Mouse (Mus musculus): ENCODE results near the gene Tnip1. TPM values are rescaled to one million over a fixed set of nuclear protein-coding genes. Genes with fewer than 3 reads are reported as not detected.

The Tnip1 gene
- polyA plus RNA-seq, 1 experiment from 2014 or later: 9.9 TPM

GRCm38 (mm10) chr11:54932540-54932939 is 30.2 kb downstream of the Tnip1 start:
- Histone ChIP-seq H3K4me3 (ENCODE audit: low read depth, low read length) (no peak overlapping the region), H3K4me2 (no peak overlapping the region), H3K36me3 (ENCODE audit: control insufficient read depth, insufficient read depth, low read length) (no peaks in the 10 kb centered on the region), H3K9ac (ENCODE audit: low read length) (no peak overlapping the region), H3K27me3 (ENCODE audit: control insufficient read depth, insufficient read depth, low read length) (no peaks in the 10 kb centered on the region), H3K4me1 (ENCODE audit: control insufficient read depth, insufficient read depth, low read length) (no peaks in the 10 kb centered on the region), H3K9me3 (ENCODE audit: control insufficient read depth, low read length) (no peaks in the 10 kb centered on the region), H3K27ac (ENCODE audit: low read depth, low read length) (no peak overlapping the region)
- DNase-seq (ENCODE audit: low spot score, missing footprints) (no peak), ATAC-seq (ENCODE audit: low FRiP score) (no peak)
- 93% methylated on average over 6 of the region's 6 CpGs for WGBS

GRCm38 (mm10) chr11:54931405-54932093 is 31.2 kb downstream of the Tnip1 start:
- Histone ChIP-seq H3K9me3 (ENCODE audit: control insufficient read depth, low read length) (no peaks in the 10 kb centered on the region), H3K4me1 (ENCODE audit: control insufficient read depth, insufficient read depth, low read length) (no peaks in the 10 kb centered on the region), H3K4me3 (ENCODE audit: low read depth, low read length) (no peak overlapping the region), H3K27me3 (ENCODE audit: control insufficient read depth, insufficient read depth, low read length) (no peaks in the 10 kb centered on the region), H3K27ac (ENCODE audit: low read depth, low read length) (no peak overlapping the region), H3K4me2 (no peak overlapping the region), H3K9ac (ENCODE audit: low read length) (no peak overlapping the region), H3K36me3 (ENCODE audit: control insufficient read depth, insufficient read depth, low read length) (no peaks in the 10 kb centered on the region)
- DNase-seq (ENCODE audit: low spot score, missing footprints) (no peak), ATAC-seq (ENCODE audit: low FRiP score) (no peak)
- 55% methylated on average over 5 of the region's 5 CpGs for WGBS

GRCm38 (mm10) chr11:54930318-54930979 is 32.3 kb downstream of the Tnip1 start:
- WGBS: 69% methylated on average over 7 of the region's 7 CpGs
- Histone ChIP-seq H3K4me1 (ENCODE audit: control insufficient read depth, insufficient read depth, low read length) (no peaks in the 10 kb centered on the region), H3K4me2 (no peak overlapping the region), H3K4me3 (ENCODE audit: low read depth, low read length) (no peak overlapping the region), H3K9me3 (ENCODE audit: control insufficient read depth, low read length) (no peaks in the 10 kb centered on the region), H3K27me3 (ENCODE audit: control insufficient read depth, insufficient read depth, low read length) (no peaks in the 10 kb centered on the region), H3K36me3 (ENCODE audit: control insufficient read depth, insufficient read depth, low read length) (no peaks in the 10 kb centered on the region), H3K9ac (ENCODE audit: low read length) (no peak overlapping the region), H3K27ac (ENCODE audit: low read depth, low read length) (no peak overlapping the region)
- DNase-seq (ENCODE audit: low spot score, missing footprints) (no peak), ATAC-seq (ENCODE audit: low FRiP score) (no peak)

- WGBS: 81% methylated on average over 8 of the region's 8 CpGs
- DNase-seq (ENCODE audit: low spot score, missing footprints): no peak
- no peaks in the 10 kb centered on the region for H3K9me3 ChIP-seq (ENCODE audit: control insufficient read depth, low read length)
- H3K4me1 ChIP-seq (ENCODE audit: control insufficient read depth, insufficient read depth, low read length): no peaks in the 10 kb centered on the region
- H3K27me3 ChIP-seq (ENCODE audit: control insufficient read depth, insufficient read depth, low read length): no peaks in the 10 kb centered on the region
- H3K36me3 ChIP-seq (ENCODE audit: control insufficient read depth, insufficient read depth, low read length): no peaks in the 10 kb centered on the region
- ATAC-seq (ENCODE audit: low FRiP score): no peak
- no peak overlapping the region for H3K9ac ChIP-seq (ENCODE audit: low read length)
- no peak overlapping the region for H3K4me3 ChIP-seq (ENCODE audit: low read depth, low read length)
- no peak overlapping the region for H3K4me2 ChIP-seq
- no peak overlapping the region for H3K27ac ChIP-seq (ENCODE audit: low read depth, low read length)
Observed at GRCm38 (mm10) chr11:54929744-54930143, 33.0 kb downstream of the Tnip1 start.

GRCm38 (mm10) chr11:54929290-54929689 is 33.4 kb downstream of the Tnip1 start:
- H3K4me2 ChIP-seq: no peak overlapping the region
- no peaks in the 10 kb centered on the region for H3K9me3 ChIP-seq (ENCODE audit: control insufficient read depth, low read length)
- ATAC-seq (ENCODE audit: low FRiP score) (no peak), DNase-seq (ENCODE audit: low spot score, missing footprints) (no peak)
- H3K9ac ChIP-seq (ENCODE audit: low read length): no peak overlapping the region
- H3K36me3 ChIP-seq (ENCODE audit: control insufficient read depth, insufficient read depth, low read length): no peaks in the 10 kb centered on the region
- no peak overlapping the region for H3K27ac ChIP-seq (ENCODE audit: low read depth, low read length)
- H3K4me3 ChIP-seq (ENCODE audit: low read depth, low read length): no peak overlapping the region
- no peaks in the 10 kb centered on the region for H3K4me1 ChIP-seq (ENCODE audit: control insufficient read depth, insufficient read depth, low read length)
- WGBS: 93% methylated on average over 6 of the region's 6 CpGs
- H3K27me3 ChIP-seq (ENCODE audit: control insufficient read depth, insufficient read depth, low read length): no peaks in the 10 kb centered on the region

GRCm38 (mm10) chr11:54928886-54929285 is 33.8 kb downstream of the Tnip1 start:
- H3K36me3 ChIP-seq (ENCODE audit: control insufficient read depth, insufficient read depth, low read length): no peaks in the 10 kb centered on the region

GRCm38 (mm10) chr11:54928219-54928618 is 34.5 kb downstream of the Tnip1 start:
- H3K36me3 ChIP-seq (ENCODE audit: control insufficient read depth, insufficient read depth, low read length): no peaks in the 10 kb centered on the region
- H3K27me3 ChIP-seq (ENCODE audit: control insufficient read depth, insufficient read depth, low read length): no peaks in the 10 kb centered on the region
- no peaks in the 10 kb centered on the region for H3K9me3 ChIP-seq (ENCODE audit: control insufficient read depth, low read length)
- H3K27ac ChIP-seq (ENCODE audit: low read depth, low read length): no peak overlapping the region
- ATAC-seq (ENCODE audit: low FRiP score): no peak
- H3K4me2 ChIP-seq: no peak overlapping the region
- no peaks in the 10 kb centered on the region for H3K4me1 ChIP-seq (ENCODE audit: control insufficient read depth, insufficient read depth, low read length)
- 83% methylated on average over 3 of the region's 3 CpGs for WGBS
- no peak for DNase-seq (ENCODE audit: low spot score, missing footprints)
- no peak overlapping the region for H3K4me3 ChIP-seq (ENCODE audit: low read depth, low read length)
- H3K9ac ChIP-seq (ENCODE audit: low read length): no peak overlapping the region

More at GRCm38 (mm10) chr11:54928886-54929285, 33.8 kb downstream of the Tnip1 start:
- 88% methylated on average over 7 of the region's 7 CpGs for WGBS
- Histone ChIP-seq H3K9me3 (ENCODE audit: control insufficient read depth, low read length) (no peaks in the 10 kb centered on the region), H3K27ac (ENCODE audit: low read depth, low read length) (no peak overlapping the region), H3K27me3 (ENCODE audit: control insufficient read depth, insufficient read depth, low read length) (no peaks in the 10 kb centered on the region), H3K4me2 (no peak overlapping the region), H3K9ac (ENCODE audit: low read length) (no peak overlapping the region), H3K4me1 (ENCODE audit: control insufficient read depth, insufficient read depth, low read length) (no peaks in the 10 kb centered on the region), H3K4me3 (ENCODE audit: low read depth, low read length) (no peak overlapping the region)
- no peak for ATAC-seq (ENCODE audit: low FRiP score)
- no peak for DNase-seq (ENCODE audit: low spot score, missing footprints)

GRCm38 (mm10) chr11:54927346-54928140 is 35.2 kb downstream of the Tnip1 start:
- H3K9ac ChIP-seq (ENCODE audit: low read length): no peak overlapping the region
- DNase-seq (ENCODE audit: low spot score, missing footprints) (peak; percentile 92), ATAC-seq (ENCODE audit: low FRiP score) (no peak)
- H3K9me3 ChIP-seq (ENCODE audit: control insufficient read depth, low read length): no peaks in the 10 kb centered on the region
- H3K36me3 ChIP-seq (ENCODE audit: control insufficient read depth, insufficient read depth, low read length): no peaks in the 10 kb centered on the region; the same call in 1 of the 2 replicates
- no peak overlapping the region for H3K27ac ChIP-seq (ENCODE audit: low read depth, low read length)
- no peaks in the 10 kb centered on the region for H3K4me1 ChIP-seq (ENCODE audit: control insufficient read depth, insufficient read depth, low read length)
- no peak overlapping the region for H3K4me3 ChIP-seq (ENCODE audit: low read depth, low read length)
- 83% methylated on average over 14 of the region's 14 CpGs for WGBS
- no peaks in the 10 kb centered on the region for H3K27me3 ChIP-seq (ENCODE audit: control insufficient read depth, insufficient read depth, low read length)
- H3K4me2 ChIP-seq: no peak overlapping the region

GRCm38 (mm10) chr11:54924145-54924544 is 38.6 kb downstream of the Tnip1 start:
- DNase-seq (ENCODE audit: low spot score, missing footprints): no peak
- H3K4me1 ChIP-seq (ENCODE audit: control insufficient read depth, insufficient read depth, low read length): no peaks in the 10 kb centered on the region
- H3K9ac ChIP-seq (ENCODE audit: low read length): no peak overlapping the region
- ATAC-seq (ENCODE audit: low FRiP score): no peak
- no peak overlapping the region for H3K27ac ChIP-seq (ENCODE audit: low read depth, low read length)
- no peaks in the 10 kb centered on the region for H3K27me3 ChIP-seq (ENCODE audit: control insufficient read depth, insufficient read depth, low read length)
- 92% methylated on average over 14 of the region's 14 CpGs for WGBS
- no peak overlapping the region for H3K4me2 ChIP-seq
- H3K9me3 ChIP-seq (ENCODE audit: control insufficient read depth, low read length): no peaks in the 10 kb centered on the region
- H3K36me3 ChIP-seq (ENCODE audit: control insufficient read depth, insufficient read depth, low read length): no peaks in the 10 kb centered on the region; the same call in 1 of the 2 replicates
- no peak overlapping the region for H3K4me3 ChIP-seq (ENCODE audit: low read depth, low read length)

Data from midbrain, embryonic 11.5 days (tissue).